Mouse (Mus musculus) midbrain, embryonic 11.5 days (tissue): ENCODE data around the gene Pex26. TPM values are rescaled to one million over a fixed set of nuclear protein-coding genes. Genes with fewer than 3 reads are reported as not detected.
A peak's percentile ranks its signal among the peaks of the same experiment; 100 is the strongest.

Experiments used
- ATAC-seq: fragments of 200-750 bp; cut with Nextera tagmentation; 2 replicates; pipeline ENCODE4 v1.8.0; 2017; ENCODE audit warnings: moderate TSS enrichment, moderate library complexity; ENCODE audit not compliant: low FRiP score
- DNase-seq: peaks from one replicate; pipeline ENCODE4 v3.0.0; 2015; ENCODE audit warnings: low spot score; ENCODE audit errors: missing footprints
- H3K27ac ChIP-seq: fragments of 300-500 bp; sonication (generic); 2 replicates; pipeline ENCODE4 v1.5.1; 2014; ENCODE audit warnings: low read depth, low read length
- H3K27me3 ChIP-seq: fragments of 300-500 bp; sonication (generic); 2 replicates; pipeline ENCODE4 v1.6.1; 2014; ENCODE audit warnings: mild to moderate bottlenecking, low read length, moderate library complexity, mixed read lengths; ENCODE audit not compliant: control insufficient read depth, insufficient read depth
- H3K36me3 ChIP-seq: fragments of 300-500 bp; sonication (generic); 2 replicates; pipeline ENCODE4 v1.6.1; 2014; ENCODE audit warnings: mild to moderate bottlenecking, low read length, moderate library complexity, mixed read lengths; ENCODE audit not compliant: control insufficient read depth, insufficient read depth
- H3K4me1 ChIP-seq: fragments of 300-500 bp; sonication (generic); 2 replicates; pipeline ENCODE4 v1.6.1; 2014; ENCODE audit warnings: low read length; ENCODE audit not compliant: control insufficient read depth, insufficient read depth
- H3K4me2 ChIP-seq: fragments of 300-500 bp; sonication (generic); 2 replicates; pipeline ENCODE4 v1.6.1; 2014; ENCODE audit warnings: mild to moderate bottlenecking, moderate library complexity
- H3K4me3 ChIP-seq: fragments of 300-500 bp; sonication (generic); 2 replicates; pipeline ENCODE4 v1.5.1; 2014; ENCODE audit warnings: low read depth, low read length
- H3K9ac ChIP-seq: fragments of 300-500 bp; sonication (generic); 2 replicates; pipeline ENCODE4 v1.6.1; 2014; ENCODE audit warnings: low read length
- H3K9me3 ChIP-seq: fragments of 300-500 bp; sonication (generic); 2 replicates; pipeline ENCODE4 v1.6.1; 2016; ENCODE audit warnings: low read length; ENCODE audit not compliant: control insufficient read depth
- WGBS: fragments of 180-500 bp; shearing (Covaris S2); extraction: QIAGEN DNeasy Blood & Tissue Kit; methylation state at CpG from one replicate; pipeline ENCODE4 v1.1.7; 2014; 5-methylcytosine and 5-hydroxymethylcytosine counted together
- polyA plus RNA-seq: library from polyadenylated mRNA; unstranded; fragments of >200 nt; fragmentation: Nextera tagmentation; extraction: Ambion mirVana; gene quantifications from 2 replicates; pipeline ENCODE4 v1.2.1, GENCODE M21; 2014

Gene Pex26
- polyA plus RNA-seq, 1 experiment from 2014 or later: 5.8 TPM

- no peak for ATAC-seq
- no peaks in the 10 kb centered on the region for H3K9me3 ChIP-seq
- no peak overlapping the region for H3K9ac ChIP-seq
- H3K4me2 ChIP-seq: no peak overlapping the region
- DNase-seq: no peak
- H3K4me3 ChIP-seq: no peak overlapping the region
- H3K27ac ChIP-seq: no peak overlapping the region
- 59% methylated on average over 1 of the region's 1 CpGs for WGBS
- H3K4me1 ChIP-seq: no peaks in the 10 kb centered on the region
- H3K27me3 ChIP-seq: no peaks in the 10 kb centered on the region
- no peaks in the 10 kb centered on the region for H3K36me3 ChIP-seq
These were observed 49.2 kb downstream of the Pex26 start for GRCm38 (mm10) chr6:121232652-121233051.

- Histone ChIP-seq H3K27ac (no peak overlapping the region), H3K36me3 (no peaks in the 10 kb centered on the region), H3K4me1 (no peaks in the 10 kb centered on the region), H3K27me3 (no peaks in the 10 kb centered on the region), H3K4me2 (no peak overlapping the region), H3K4me3 (no peak overlapping the region), H3K9ac (no peak overlapping the region), H3K9me3 (no peaks in the 10 kb centered on the region)
- ATAC-seq (no peak), DNase-seq (no peak)
- 94% methylated on average over 2 of the region's 2 CpGs for WGBS
These were observed 52.9 kb downstream of the Pex26 start for GRCm38 (mm10) chr6:121236386-121236785.

- no peak overlapping the region for H3K4me3 ChIP-seq
- 92% methylated on average over 4 of the region's 4 CpGs for WGBS
- no peaks in the 10 kb centered on the region for H3K4me1 ChIP-seq
- no peak overlapping the region for H3K27ac ChIP-seq
- no peak overlapping the region for H3K9ac ChIP-seq
- H3K9me3 ChIP-seq: no peaks in the 10 kb centered on the region
- no peak overlapping the region for H3K4me2 ChIP-seq
- no peak for ATAC-seq
- H3K36me3 ChIP-seq: no peaks in the 10 kb centered on the region
- no peak for DNase-seq
- no peaks in the 10 kb centered on the region for H3K27me3 ChIP-seq
These were observed 54.7 kb downstream of the Pex26 start for GRCm38 (mm10) chr6:121238209-121238608.

GRCm38 (mm10) chr6:121241780-121242179, 58.3 kb downstream of the Pex26 start:
- Histone ChIP-seq H3K9me3 (no peaks in the 10 kb centered on the region), H3K36me3 (no peaks in the 10 kb centered on the region), H3K4me3 (no peak overlapping the region), H3K27me3 (no peaks in the 10 kb centered on the region; the same call in 1 of the 2 replicates), H3K9ac (no peak overlapping the region), H3K4me2 (no peak overlapping the region), H3K27ac (no peak overlapping the region), H3K4me1 (peaks cover 2% of the 10 kb centered on the region; the same call in 1 of the 2 replicates)
- no peak for ATAC-seq
- WGBS: 87% methylated on average over 2 of the region's 2 CpGs
- DNase-seq: no peak

GRCm38 (mm10) chr6:121243161-121243560, 59.7 kb downstream of the Pex26 start:
- no peak overlapping the region for H3K4me2 ChIP-seq
- no peaks in the 10 kb centered on the region for H3K36me3 ChIP-seq
- peaks cover 2% of the 10 kb centered on the region; the same call in 1 of the 2 replicates for H3K4me1 ChIP-seq
- H3K27me3 ChIP-seq: no peaks in the 10 kb centered on the region; the same call in 1 of the 2 replicates
- H3K9ac ChIP-seq: no peak overlapping the region
- H3K27ac ChIP-seq: no peak overlapping the region
- DNase-seq: no peak
- H3K9me3 ChIP-seq: no peaks in the 10 kb centered on the region
- no peak overlapping the region for H3K4me3 ChIP-seq
- WGBS: 70% methylated on average over 10 of the region's 10 CpGs
- no peak for ATAC-seq

GRCm38 (mm10) chr6:121245127-121246036, 61.9 kb downstream of the Pex26 start, which contains the start of gene Usp18:
Gene Usp18, plus strand, starts transcription at chr6:121245906.
- H3K9ac ChIP-seq: peak within 1 kb of the TSS; percentile 54
- 11% methylated on average over 34 of the region's 35 CpGs for WGBS
- no peaks in the 10 kb centered on the region; the same call in 1 of the 2 replicates for H3K27me3 ChIP-seq
- no peak within 1 kb of the TSS for H3K27ac ChIP-seq
- no peaks in the 10 kb centered on the region for H3K36me3 ChIP-seq
- peak within 1 kb of the TSS; percentile 70 for H3K4me2 ChIP-seq
- peak within 1 kb of the TSS; percentile 50 for H3K4me3 ChIP-seq
- no peaks in the 10 kb centered on the region for H3K9me3 ChIP-seq
- DNase-seq (peak; percentile 95), ATAC-seq (peak; percentile 94)
- H3K4me1 ChIP-seq: peaks cover 2% of the 10 kb centered on the region; the same call in 1 of the 2 replicates

- Histone ChIP-seq H3K9me3 (no peaks in the 10 kb centered on the region), H3K4me1 (peaks cover 2% of the 10 kb centered on the region; the same call in 1 of the 2 replicates), H3K27ac (no peak overlapping the region), H3K4me2 (peak overlapping the region; percentile 70), H3K27me3 (no peaks in the 10 kb centered on the region; the same call in 1 of the 2 replicates), H3K9ac (peak overlapping the region; percentile 54), H3K4me3 (peak overlapping the region; percentile 50), H3K36me3 (no peaks in the 10 kb centered on the region)
- 17% methylated on average over 4 of the region's 4 CpGs for WGBS
- ATAC-seq (peak; percentile 14; the same call in 1 of the 2 replicates), DNase-seq (no peak)
These were observed 62.5 kb downstream of the Pex26 start for GRCm38 (mm10) chr6:121246037-121246361.

Other genes starting within 250 kb of the Pex26 start
- gene Mical3, start 52.7 kb upstream of the Pex26 start, polyA plus RNA-seq: 11.8 and 12.8 TPM in 2 replicates
- 0.25 and 0.51 TPM in 2 replicates for gene Tuba8, start 27.0 kb downstream of the Pex26 start, polyA plus RNA-seq
- gene Usp18, start 62.2 kb downstream of the Pex26 start, polyA plus RNA-seq: 0.77 and 1.0 TPM in 2 replicates
- gene Slc6a13, start 116.6 kb downstream of the Pex26 start, polyA plus RNA-seq: 3.2 and 3.4 TPM in 2 replicates
- gene Slc6a12, start 159.4 kb downstream of the Pex26 start, polyA plus RNA-seq: 0.22 TPM in 1 of 2 replicates, not detected in the other